Mouse (Mus musculus) hindbrain, embryonic 11.5 days (tissue): Measurements from ENCODE around the gene Slc16a11. TPM values are rescaled to one million over a fixed set of nuclear protein-coding genes. Genes with fewer than 3 reads are reported as not detected.
A peak's percentile ranks its signal among the peaks of the same experiment; 100 is the strongest.

Source experiments
- ATAC-seq: fragments of 200-750 bp; cut with Nextera tagmentation; 2 replicates; pipeline ENCODE4 v1.8.0; 2017; ENCODE audit warnings: mild to moderate bottlenecking, moderate TSS enrichment, moderate library complexity; ENCODE audit not compliant: low FRiP score
- DNase-seq: peaks from one replicate; pipeline ENCODE4 v3.0.0-alpha.2; 2015; ENCODE audit warnings: low spot score
- H3K27ac ChIP-seq: fragments of 300-500 bp; sonication (generic); 2 replicates; pipeline ENCODE4 v1.5.1; 2014; ENCODE audit warnings: mild to moderate bottlenecking, low read depth, low read length
- H3K27me3 ChIP-seq: fragments of 300-500 bp; sonication (generic); 2 replicates; pipeline ENCODE4 v1.6.1; 2014; ENCODE audit warnings: mild to moderate bottlenecking, low read length, moderate library complexity, mixed read lengths; ENCODE audit not compliant: control insufficient read depth, insufficient read depth
- H3K36me3 ChIP-seq: fragments of 300-500 bp; sonication (generic); 2 replicates; pipeline ENCODE4 v1.6.1; 2014; ENCODE audit warnings: mild to moderate bottlenecking, low read length, moderate library complexity, mixed read lengths; ENCODE audit not compliant: control insufficient read depth, insufficient read depth
- H3K4me1 ChIP-seq: fragments of 300-500 bp; sonication (generic); replicated peaks from 2 replicates; pipeline ENCODE4 v1.6.1; 2014; ENCODE audit warnings: low read length, mixed read lengths; ENCODE audit not compliant: control insufficient read depth, insufficient read depth
- H3K4me2 ChIP-seq: fragments of 300-500 bp; sonication (generic); replicated peaks from 2 replicates; pipeline ENCODE4 v1.6.1; 2014; ENCODE audit warnings: mild to moderate bottlenecking, low read depth, low read length
- H3K4me3 ChIP-seq: fragments of 300-500 bp; sonication (generic); 2 replicates; pipeline ENCODE4 v1.5.1; 2014; ENCODE audit warnings: low read depth, low read length
- H3K9ac ChIP-seq: fragments of 300-500 bp; sonication (generic); 2 replicates; pipeline ENCODE4 v1.6.1; 2014; ENCODE audit warnings: low read depth, low read length
- H3K9me3 ChIP-seq: fragments of 300-500 bp; sonication (generic); 2 replicates; pipeline ENCODE4 v1.6.1; 2016; ENCODE audit warnings: low read length; ENCODE audit not compliant: control insufficient read depth
- WGBS: fragments of 180-500 bp; shearing (Covaris S2); extraction: QIAGEN DNeasy Blood & Tissue Kit; methylation state at CpG from one replicate; pipeline ENCODE4 v1.1.7; 2014; 5-methylcytosine and 5-hydroxymethylcytosine counted together
- polyA plus RNA-seq: library from polyadenylated mRNA; unstranded; fragments of >200 nt; fragmentation: Nextera tagmentation; extraction: Ambion mirVana; gene quantifications from 2 replicates; pipeline ENCODE4 v1.2.1, GENCODE M21; 2014

Gene Slc16a11
- polyA plus RNA-seq, 1 experiment from 2014 or later = 0.51 TPM

GRCm38 (mm10) chr11:70177647-70178046 lies 34.9 kb upstream of the Slc16a11 start:
- no peaks in the 10 kb centered on the region for H3K27me3 ChIP-seq
- peak; percentile 25 for DNase-seq
- H3K9ac ChIP-seq = no peak overlapping the region
- ATAC-seq = no peak
- no peaks in the 10 kb centered on the region for H3K9me3 ChIP-seq
- H3K4me2 ChIP-seq = no peak overlapping the region
- no peaks in the 10 kb centered on the region for H3K4me1 ChIP-seq
- no peaks in the 10 kb centered on the region for H3K36me3 ChIP-seq
- H3K27ac ChIP-seq = no peak overlapping the region
- WGBS = 73% methylated on average over 8 of the region's 8 CpGs
- no peak overlapping the region for H3K4me3 ChIP-seq

DNA sequence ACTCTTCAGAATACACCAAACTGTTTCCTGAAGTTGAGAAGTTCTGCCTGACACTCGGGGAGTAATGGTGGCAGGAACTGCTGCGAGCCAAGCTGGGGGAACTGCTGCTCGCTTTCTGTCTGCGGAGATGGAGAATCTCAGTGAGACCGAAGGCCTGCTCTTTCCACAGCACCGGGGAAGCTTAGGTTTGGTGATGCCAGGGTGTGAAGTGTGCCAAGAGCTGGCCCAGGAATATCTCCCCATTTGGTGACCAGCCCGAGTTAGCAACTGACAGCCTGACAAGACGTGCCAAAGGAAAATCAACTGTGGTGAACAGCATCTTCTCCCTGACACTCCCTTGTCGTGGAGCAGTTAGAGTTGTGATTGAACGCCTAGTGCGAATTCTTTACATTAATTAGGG lies 34.2 kb upstream of the Slc16a11 start:
- no peak for DNase-seq
- H3K27ac ChIP-seq = no peak overlapping the region
- H3K4me3 ChIP-seq = no peak overlapping the region
- H3K9me3 ChIP-seq = no peaks in the 10 kb centered on the region
- WGBS = 88% methylated on average over 11 of the region's 11 CpGs
- H3K4me1 ChIP-seq = no peaks in the 10 kb centered on the region
- no peak overlapping the region for H3K9ac ChIP-seq
- H3K4me2 ChIP-seq = no peak overlapping the region
- no peaks in the 10 kb centered on the region for H3K27me3 ChIP-seq
- no peak for ATAC-seq
- H3K36me3 ChIP-seq = no peaks in the 10 kb centered on the region

- no peak for ATAC-seq
- Histone ChIP-seq H3K9ac (no peak overlapping the region), H3K27me3 (no peaks in the 10 kb centered on the region), H3K4me2 (no peak overlapping the region), H3K9me3 (no peaks in the 10 kb centered on the region), H3K36me3 (no peaks in the 10 kb centered on the region), H3K4me3 (no peak overlapping the region), H3K27ac (no peak overlapping the region), H3K4me1 (no peaks in the 10 kb centered on the region)
- DNase-seq = no peak
- 84% methylated on average over 11 of the region's 11 CpGs for WGBS
Measured at GRCm38 (mm10) chr11:70178756-70179155, 33.8 kb upstream of the Slc16a11 start.

DNA sequence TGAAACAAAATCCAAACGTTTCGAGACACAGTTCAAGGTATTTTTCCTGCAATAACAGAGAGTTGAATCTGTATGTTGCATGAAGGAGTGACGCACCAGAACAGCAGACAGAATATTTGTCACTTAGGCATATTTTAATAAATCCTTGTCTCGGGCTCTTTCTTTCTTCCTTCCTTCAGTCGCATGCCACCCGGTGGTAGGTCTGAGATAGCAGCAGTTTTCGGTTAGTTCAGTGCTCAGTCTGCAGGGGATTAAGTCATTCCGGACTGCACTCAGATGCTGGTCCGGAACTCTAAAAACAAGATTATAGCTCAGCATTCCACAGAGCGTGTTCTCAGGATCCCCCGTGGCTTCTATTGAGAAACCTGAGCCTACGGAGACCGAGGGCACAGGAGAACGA lies 33.2 kb upstream of the Slc16a11 start:
- no peak overlapping the region for H3K27ac ChIP-seq
- no peaks in the 10 kb centered on the region for H3K4me1 ChIP-seq
- ATAC-seq = no peak
- H3K36me3 ChIP-seq = no peaks in the 10 kb centered on the region
- no peak overlapping the region for H3K4me2 ChIP-seq
- 43% methylated on average over 14 of the region's 14 CpGs for WGBS
- H3K9me3 ChIP-seq = no peaks in the 10 kb centered on the region
- no peak overlapping the region for H3K4me3 ChIP-seq
- peak; percentile 51 for DNase-seq
- H3K27me3 ChIP-seq = no peaks in the 10 kb centered on the region
- no peak overlapping the region for H3K9ac ChIP-seq

DNA sequence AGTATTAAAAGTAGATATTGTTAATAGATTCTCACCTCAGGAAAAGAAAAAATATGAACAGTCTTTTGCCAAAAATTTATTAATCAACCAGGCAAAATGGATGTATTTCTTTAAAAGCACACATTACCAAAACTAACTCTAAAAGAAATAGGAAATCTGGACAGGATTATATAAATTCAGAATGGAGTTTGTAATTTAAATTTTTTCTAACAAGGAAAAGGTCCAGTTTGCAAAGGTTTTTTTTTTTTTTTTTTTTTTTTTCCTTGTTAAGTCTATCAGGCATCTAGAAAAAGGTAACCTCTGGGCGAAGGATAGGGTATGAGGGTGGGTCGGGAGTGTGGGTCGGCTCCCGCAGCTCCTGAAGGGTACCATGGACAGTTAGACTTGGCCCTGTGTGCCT lies 32.1 kb upstream of the Slc16a11 start:
- Histone ChIP-seq H3K27ac (no peak overlapping the region), H3K9me3 (no peaks in the 10 kb centered on the region), H3K4me1 (no peaks in the 10 kb centered on the region), H3K9ac (no peak overlapping the region), H3K4me3 (no peak overlapping the region), H3K36me3 (no peaks in the 10 kb centered on the region), H3K27me3 (no peaks in the 10 kb centered on the region), H3K4me2 (no peak overlapping the region)
- WGBS = 94% methylated on average over 4 of the region's 4 CpGs
- ATAC-seq (no peak), DNase-seq (no peak)

DNA sequence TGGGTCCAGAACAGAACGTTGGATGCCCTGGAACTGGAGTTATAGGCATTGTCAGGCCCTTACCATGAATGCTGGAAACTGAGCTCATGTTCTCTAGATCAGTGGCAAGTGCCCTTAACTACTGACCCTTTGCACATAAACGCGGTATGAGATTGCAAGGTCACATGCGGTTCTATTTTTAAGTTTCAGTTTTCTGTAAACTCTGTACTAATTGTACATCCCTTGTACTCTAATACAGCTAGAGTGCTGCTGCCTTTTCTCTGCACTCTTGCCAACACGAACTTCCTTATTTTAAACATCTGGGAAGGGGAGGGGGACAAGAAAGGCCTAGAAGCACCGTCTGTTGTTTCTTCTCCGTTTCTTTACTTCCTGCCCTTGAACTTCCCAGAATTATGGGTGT lies 27.4 kb upstream of the Slc16a11 start:
- no peaks in the 10 kb centered on the region for H3K36me3 ChIP-seq
- no peak for ATAC-seq
- H3K9ac ChIP-seq = no peak overlapping the region
- no peaks in the 10 kb centered on the region for H3K4me1 ChIP-seq
- DNase-seq = no peak
- no peak overlapping the region for H3K4me3 ChIP-seq
- H3K9me3 ChIP-seq = no peaks in the 10 kb centered on the region
- 80% methylated on average over 7 of the region's 7 CpGs for WGBS
- no peak overlapping the region for H3K27ac ChIP-seq
- no peak overlapping the region for H3K4me2 ChIP-seq
- no peaks in the 10 kb centered on the region for H3K27me3 ChIP-seq

DNA sequence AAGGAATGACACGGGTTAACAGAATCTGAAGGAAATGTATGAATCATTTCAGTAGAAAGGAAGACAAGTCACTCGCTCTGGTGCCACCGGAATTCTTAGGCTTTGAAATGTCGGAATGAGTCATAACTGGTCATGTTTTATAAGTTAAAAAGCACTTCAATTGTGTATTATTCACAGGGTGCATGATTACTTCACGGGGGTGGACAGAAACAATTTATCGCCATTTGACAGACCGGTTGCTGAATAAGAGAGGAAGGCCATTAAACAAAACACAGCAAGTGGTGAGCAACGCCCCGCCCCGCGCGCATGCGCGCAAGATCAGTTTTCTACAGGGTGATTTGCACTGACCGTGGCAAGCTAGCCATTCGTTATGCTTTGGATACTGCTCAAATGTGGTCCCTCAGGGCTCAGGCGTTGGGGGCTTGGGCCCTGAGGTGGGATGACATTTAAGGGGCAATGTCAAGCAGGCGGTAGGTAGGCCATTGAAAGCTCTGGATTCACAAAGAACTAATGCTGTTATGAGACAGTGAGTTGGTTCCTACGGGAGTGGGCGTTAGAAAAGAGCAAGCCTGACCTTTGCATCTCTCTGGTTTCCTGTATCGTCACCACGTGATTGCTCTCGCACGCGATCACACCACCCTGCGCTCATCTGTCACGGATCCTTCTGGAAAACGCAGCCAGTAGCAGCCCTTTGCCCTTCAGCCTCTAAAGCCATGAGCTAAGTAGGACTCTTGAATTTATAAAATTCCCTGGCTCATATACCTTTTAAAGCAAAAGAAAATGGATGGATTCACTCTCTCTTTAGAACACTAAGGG lies 23.0 kb upstream of the Slc16a11 start:
- DNase-seq = no peak
- no peak for ATAC-seq
- no peak overlapping the region for H3K4me2 ChIP-seq

GRCm38 (mm10) chr11:70191188-70191587 lies 21.4 kb upstream of the Slc16a11 start:
- WGBS = 94% methylated on average over 6 of the region's 6 CpGs
- no peak for ATAC-seq

More for the DNA sequence above, 23.0 kb upstream of the Slc16a11 start:
- no peak overlapping the region for H3K4me3 ChIP-seq
- no peaks in the 10 kb centered on the region for H3K9me3 ChIP-seq
- no peaks in the 10 kb centered on the region for H3K27me3 ChIP-seq
- 80% methylated on average over 28 of the region's 28 CpGs for WGBS
- H3K4me1 ChIP-seq = no peaks in the 10 kb centered on the region
- no peak overlapping the region for H3K27ac ChIP-seq
- no peaks in the 10 kb centered on the region for H3K36me3 ChIP-seq
- H3K9ac ChIP-seq = no peak overlapping the region

DNA sequence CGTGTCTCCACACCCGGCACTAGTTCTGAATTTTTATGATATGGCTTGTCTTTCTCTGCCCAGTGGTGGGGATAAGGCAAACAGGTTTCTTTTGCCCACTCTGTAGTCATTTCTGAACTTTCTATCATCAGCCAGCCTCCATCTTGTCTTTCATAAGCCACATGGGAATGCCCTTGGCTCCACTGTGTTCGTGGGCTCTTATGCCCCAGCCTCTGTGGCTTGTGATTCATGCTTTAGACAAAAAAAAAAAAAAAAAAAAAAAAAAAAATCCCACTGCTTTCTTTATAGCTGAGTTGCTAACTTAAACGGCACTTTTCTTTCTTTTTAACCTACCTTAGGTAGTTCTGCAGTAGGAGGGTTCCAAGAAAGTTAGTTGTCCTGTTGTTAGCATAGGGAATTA lies 20.4 kb upstream of the Slc16a11 start:
- no peak overlapping the region for H3K27ac ChIP-seq
- H3K27me3 ChIP-seq = no peaks in the 10 kb centered on the region
- DNase-seq (no peak), ATAC-seq (no peak)
- H3K9me3 ChIP-seq = no peaks in the 10 kb centered on the region
- no peak overlapping the region for H3K9ac ChIP-seq
- no peaks in the 10 kb centered on the region for H3K4me1 ChIP-seq
- no peak overlapping the region for H3K4me3 ChIP-seq
- H3K4me2 ChIP-seq = no peak overlapping the region
- 85% methylated on average over 4 of the region's 4 CpGs for WGBS
- no peaks in the 10 kb centered on the region for H3K36me3 ChIP-seq

More at GRCm38 (mm10) chr11:70191188-70191587, 21.4 kb upstream of the Slc16a11 start:
- no peaks in the 10 kb centered on the region for H3K27me3 ChIP-seq
- H3K9ac ChIP-seq = no peak overlapping the region
- no peak for DNase-seq
- no peaks in the 10 kb centered on the region for H3K4me1 ChIP-seq
- no peaks in the 10 kb centered on the region for H3K9me3 ChIP-seq
- H3K36me3 ChIP-seq = no peaks in the 10 kb centered on the region
- H3K4me2 ChIP-seq = no peak overlapping the region
- H3K27ac ChIP-seq = no peak overlapping the region
- H3K4me3 ChIP-seq = no peak overlapping the region
